Mouse (Mus musculus) hindbrain, postnatal 0 days (tissue): ENCODE measurements around the gene Dusp3. TPM values are rescaled to one million over a fixed set of nuclear protein-coding genes. Genes with fewer than 3 reads are reported as not detected.
A peak's percentile ranks its signal among the peaks of the same experiment; 100 is the strongest.

Experiments
- ATAC-seq: fragments of 200-750 bp; cut with Nextera tagmentation; 2 replicates; pipeline ENCODE4 v1.8.0; 2017; ENCODE audit warnings: mild to moderate bottlenecking, moderate TSS enrichment, moderate library complexity
- DNase-seq: peaks from one replicate; pipeline ENCODE4 v3.0.0-alpha.2; 2015; ENCODE audit warnings: low spot score
- H3K27ac ChIP-seq: fragments of 300-500 bp; sonication (generic); 2 replicates; pipeline ENCODE4 v1.5.1; 2014; ENCODE audit warnings: mild to moderate bottlenecking
- H3K27me3 ChIP-seq: fragments of 300-500 bp; sonication (generic); 2 replicates; pipeline ENCODE4 v1.6.1; 2014; ENCODE audit warnings: low read length, mixed read lengths; ENCODE audit not compliant: insufficient read depth
- H3K36me3 ChIP-seq: fragments of 300-500 bp; sonication (generic); 2 replicates; pipeline ENCODE4 v1.6.1; 2014; ENCODE audit warnings: low read length, mixed read lengths; ENCODE audit not compliant: insufficient read depth
- H3K4me1 ChIP-seq: fragments of 300-500 bp; sonication (generic); 2 replicates; pipeline ENCODE4 v1.6.1; 2014; ENCODE audit warnings: antibody characterized with exemption, low read length, mixed read lengths; ENCODE audit not compliant: insufficient read depth
- H3K4me2 ChIP-seq: fragments of 300-500 bp; sonication (generic); 2 replicates; pipeline ENCODE4 v1.6.1; 2014; ENCODE audit warnings: low read depth, mild to moderate bottlenecking, low read length, moderate library complexity, mixed read lengths
- H3K4me3 ChIP-seq: fragments of 300-500 bp; sonication (generic); 2 replicates; pipeline ENCODE4 v1.5.1; 2014; ENCODE audit warnings: low read length
- H3K9ac ChIP-seq: fragments of 300-500 bp; sonication (generic); replicated peaks from 2 replicates; pipeline ENCODE4 v1.6.1; 2014; ENCODE audit warnings: mild to moderate bottlenecking, low read length, moderate library complexity, mixed read lengths
- H3K9me3 ChIP-seq: fragments of 300-500 bp; sonication (generic); 2 replicates; pipeline ENCODE4 v1.6.1; 2016; ENCODE audit warnings: low read length, mixed read lengths
- CTCF ChIP-seq: IDR thresholded peaks from 2 replicates; pipeline ENCODE4 v1.5.1; 2016; ENCODE audit warnings: antibody characterized with exemption, control low read depth, low read depth
- WGBS: fragments of 180-500 bp; shearing (Covaris S2); extraction: QIAGEN DNeasy Blood & Tissue Kit; methylation state at CpG from one replicate; pipeline ENCODE4 v1.1.7; 2014; 5-methylcytosine and 5-hydroxymethylcytosine counted together
- polyA plus RNA-seq: library from polyadenylated mRNA; unstranded; fragments of >200 nt; fragmentation: Nextera tagmentation; extraction: Ambion mirVana; gene quantifications from 2 replicates; pipeline ENCODE4 v1.2.1, GENCODE M21; 2015
- total RNA-seq: library from RNA; depleted of rRNA; stranded (reverse); fragments of >200 nt; gene quantifications from 2 replicates; pipeline ENCODE4 v1.2.3, GENCODE M21; 2014

The Dusp3 gene
- total and polyA plus RNA-seq, 2 experiments from 2014 or later, result 44.7 to 52.0 TPM

DNA sequence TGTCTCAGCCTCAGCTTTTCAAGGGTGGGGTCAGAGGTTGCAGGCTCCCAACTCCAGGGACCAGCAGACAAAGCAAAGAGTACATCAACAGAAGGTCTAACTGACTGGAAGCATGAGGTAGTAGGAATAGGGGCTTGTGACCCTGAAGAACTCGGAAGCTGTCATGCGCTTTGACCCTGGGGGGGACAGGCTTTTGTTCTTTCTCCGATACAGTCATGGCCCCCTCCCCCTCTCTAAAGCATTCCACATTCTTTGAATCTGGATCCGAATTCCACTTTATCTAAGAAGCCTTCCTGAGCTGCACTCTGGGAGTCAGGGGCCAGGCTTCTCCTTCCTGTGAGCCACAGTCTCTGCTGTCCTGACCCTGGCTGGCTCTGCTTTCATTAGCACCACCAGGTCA lies 54.8 kb downstream of the Dusp3 start:
- no peaks in the 10 kb centered on the region for H3K27me3 ChIP-seq
- H3K9ac ChIP-seq, result no peak overlapping the region
- TF ChIP-seq CTCF, result no peak
- ATAC-seq, result no peak
- no peak overlapping the region for H3K4me3 ChIP-seq
- no peak overlapping the region for H3K27ac ChIP-seq
- DNase-seq, result no peak
- no peak overlapping the region for H3K4me2 ChIP-seq
- H3K9me3 ChIP-seq, result no peaks in the 10 kb centered on the region
- no peaks in the 10 kb centered on the region for H3K36me3 ChIP-seq
- peaks cover under 1% of the 10 kb centered on the region; the same call in 1 of the 2 replicates for H3K4me1 ChIP-seq
- WGBS, result 44% methylated on average over 4 of the region's 4 CpGs

DNA sequence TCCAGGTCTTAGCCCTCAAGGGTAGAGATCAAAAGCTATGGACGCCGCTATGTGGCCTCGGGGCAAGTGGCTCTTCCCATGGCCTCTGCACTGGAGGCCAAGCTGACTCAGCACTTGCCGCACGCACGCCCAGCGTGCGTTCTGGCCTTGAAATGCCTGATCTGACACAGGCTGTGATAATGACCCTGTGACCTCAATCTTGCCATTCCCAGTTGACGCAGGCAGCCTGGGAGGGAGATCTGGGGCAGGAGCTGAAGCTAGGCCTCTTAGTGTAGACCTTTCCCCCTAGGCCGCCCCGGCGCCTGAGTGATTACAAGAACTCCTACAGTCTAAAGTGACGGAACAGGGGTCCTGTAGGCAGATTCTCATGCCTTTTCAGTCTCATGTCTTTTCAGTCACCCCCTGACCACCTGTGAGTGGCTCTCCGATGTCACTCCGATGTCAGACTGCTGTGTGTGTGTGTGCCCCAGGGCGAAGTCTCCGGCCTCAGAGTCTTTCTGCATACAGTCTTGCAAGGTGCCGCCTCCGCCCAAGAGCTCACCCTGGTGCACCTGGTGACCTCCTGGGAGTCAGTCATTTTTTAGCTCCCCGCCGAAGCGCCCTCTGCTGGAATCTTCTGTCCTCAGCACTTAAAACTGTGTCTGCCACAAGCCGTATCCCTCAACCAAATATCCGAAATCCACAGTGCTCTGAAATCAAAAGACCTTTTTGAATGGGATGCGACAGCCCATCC lies 58.6 kb downstream of the Dusp3 start:
- Histone ChIP-seq H3K36me3 (no peaks in the 10 kb centered on the region), H3K9me3 (no peaks in the 10 kb centered on the region)
- ATAC-seq, result no peak

GRCm38 (mm10) chr11:101926951-101927589 lies 59.7 kb downstream of the Dusp3 start:
- no peak for ATAC-seq
- Histone ChIP-seq H3K4me2 (no peak overlapping the region), H3K9me3 (no peaks in the 10 kb centered on the region), H3K36me3 (no peaks in the 10 kb centered on the region), H3K4me3 (no peak overlapping the region), H3K27me3 (no peaks in the 10 kb centered on the region), H3K9ac (no peak overlapping the region), H3K27ac (no peak overlapping the region), H3K4me1 (no peaks in the 10 kb centered on the region)
- WGBS, result 71% methylated on average over 10 of the region's 10 CpGs
- TF ChIP-seq CTCF, result no peak
- DNase-seq, result no peak

More for the DNA sequence above, 58.6 kb downstream of the Dusp3 start:
- no peak overlapping the region for H3K9ac ChIP-seq
- no peaks in the 10 kb centered on the region for H3K4me1 ChIP-seq
- TF ChIP-seq CTCF, result peak; percentile 61
- no peak overlapping the region for H3K4me2 ChIP-seq
- H3K4me3 ChIP-seq, result no peak overlapping the region
- WGBS, result 38% methylated on average over 25 of the region's 25 CpGs
- H3K27me3 ChIP-seq, result no peaks in the 10 kb centered on the region
- H3K27ac ChIP-seq, result no peak overlapping the region
- peak; percentile 47 for DNase-seq

- Histone ChIP-seq H3K4me3 (no peak overlapping the region), H3K27me3 (no peaks in the 10 kb centered on the region), H3K36me3 (no peaks in the 10 kb centered on the region), H3K4me2 (no peak overlapping the region), H3K9me3 (no peaks in the 10 kb centered on the region), H3K27ac (no peak overlapping the region), H3K4me1 (no peaks in the 10 kb centered on the region), H3K9ac (no peak overlapping the region)
- no peak for DNase-seq
- no peak for ATAC-seq
- TF ChIP-seq CTCF, result no peak
- 70% methylated on average over 6 of the region's 6 CpGs for WGBS
Observed at GRCm38 (mm10) chr11:101925636-101926035, 61.2 kb downstream of the Dusp3 start.

DNA sequence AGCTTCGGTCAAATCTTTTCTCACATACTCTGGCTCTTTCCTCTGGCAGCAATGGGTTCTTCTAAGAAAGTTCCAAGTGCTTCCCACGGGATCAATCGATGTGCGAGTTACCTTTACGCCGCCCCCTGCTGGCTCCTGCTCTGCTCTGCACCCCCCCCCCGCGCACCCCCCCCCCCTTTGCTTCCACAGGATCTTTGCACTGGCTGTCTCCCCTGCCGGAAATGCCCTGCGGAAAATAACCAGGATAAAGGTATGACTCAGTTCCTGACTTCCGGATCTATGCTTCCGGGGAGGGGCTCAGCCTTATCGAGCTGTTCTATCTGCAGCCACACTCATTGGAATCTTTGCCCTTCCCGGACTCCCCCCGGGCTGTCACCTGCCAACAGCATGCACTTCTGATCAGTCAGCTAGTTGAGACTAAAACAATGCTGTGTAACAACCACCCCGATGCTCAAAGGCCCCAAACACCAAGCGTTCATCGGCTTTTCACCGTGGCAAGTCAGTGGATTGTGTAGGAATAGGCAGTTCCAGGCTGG lies 62.3 kb downstream of the Dusp3 start:
- H3K4me1 ChIP-seq, result no peaks in the 10 kb centered on the region
- no peak overlapping the region for H3K4me3 ChIP-seq
- H3K36me3 ChIP-seq, result no peaks in the 10 kb centered on the region
- no peak overlapping the region for H3K9ac ChIP-seq
- no peak overlapping the region for H3K4me2 ChIP-seq
- no peak for TF ChIP-seq CTCF
- no peaks in the 10 kb centered on the region for H3K27me3 ChIP-seq
- 86% methylated on average over 16 of the region's 19 CpGs for WGBS
- H3K9me3 ChIP-seq, result no peaks in the 10 kb centered on the region
- no peak for ATAC-seq
- DNase-seq, result no peak
- H3K27ac ChIP-seq, result no peak overlapping the region

GRCm38 (mm10) chr11:101923988-101924387 lies 62.8 kb downstream of the Dusp3 start:
- no peak for ATAC-seq
- no peak overlapping the region for H3K4me2 ChIP-seq
- DNase-seq, result no peak
- no peaks in the 10 kb centered on the region for H3K36me3 ChIP-seq
- H3K4me1 ChIP-seq, result no peaks in the 10 kb centered on the region
- no peaks in the 10 kb centered on the region for H3K27me3 ChIP-seq
- WGBS, result 89% methylated on average over 6 of the region's 6 CpGs
- no peak overlapping the region for H3K27ac ChIP-seq
- H3K9ac ChIP-seq, result no peak overlapping the region
- no peak overlapping the region for H3K4me3 ChIP-seq
- TF ChIP-seq CTCF, result no peak
- H3K9me3 ChIP-seq, result no peaks in the 10 kb centered on the region
